Mouse (Mus musculus): Measurements from ENCODE around the gene Disp2.

GRCm38 (mm10) chr2:118759828-118760227 is 19.7 kb upstream of the Disp2 start:
- TF ChIP-seq FLI1 (IDR thresholded peaks at IDR 0.05; ENCODE audit: low read length) (no peak), GATA1 (IDR thresholded peaks at IDR 0.05; ENCODE audit: borderline replicate concordance, low read length) (no peak)

Measured in megakaryocyte, embryonic 14.5 days (primary cell).